Mouse (Mus musculus) heart, postnatal 0 days (tissue): Measurements from ENCODE around the gene Mfsd4b4.

Source experiments
- CTCF ChIP-seq: IDR thresholded peaks from 2 replicates; pipeline ENCODE4 v1.5.1; 2016; ENCODE audit warnings: antibody characterized with exemption, control low read depth, low read depth
- EP300 ChIP-seq: IDR thresholded peaks from 2 replicates; pipeline ENCODE4 v1.6.1; 2016; ENCODE audit warnings: antibody characterized with exemption, low read depth

DNA sequence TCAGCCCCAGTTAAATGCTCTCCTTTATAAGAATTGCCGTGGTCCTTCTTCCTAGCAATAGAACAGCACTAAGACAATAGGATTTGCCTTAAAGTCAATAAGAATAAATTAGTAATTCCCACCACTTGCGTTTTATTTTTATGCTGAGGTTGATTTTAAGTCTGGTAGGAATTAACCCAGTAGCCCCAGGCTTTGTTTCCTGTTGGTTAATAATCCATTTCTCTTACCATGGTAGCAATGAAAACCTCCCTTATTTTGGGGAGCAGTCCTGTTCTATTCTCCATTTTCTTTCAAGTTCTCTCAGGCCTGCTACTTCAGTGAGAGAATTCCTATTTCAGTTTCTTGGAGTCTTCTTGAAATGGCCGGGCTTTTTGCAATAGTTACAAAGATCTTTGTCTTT lies 5.2 kb upstream of the Mfsd4b4 start:
- TF ChIP-seq CTCF: no peak
- TF ChIP-seq EP300: no peak
